Mouse (Mus musculus) c-Kit-negative CD71-positive TER-119-positive erythroid progenitor cells, embryonic 14.5 days (primary cell): Measurements from ENCODE around the gene Itga6.

Experiments used
- DNase-seq: peaks from one replicate; pipeline ENCODE4 v3.0.0-alpha.2; 2013; ENCODE audit warnings: low read depth, low spot score

Itga6 gene

GRCm38 (mm10) chr2:71730623-71731612, 14.5 kb upstream of the Itga6 start:
- DNase-seq: no peak

- no peak for DNase-seq
These were observed 10.5 kb upstream of the Itga6 start for GRCm38 (mm10) chr2:71734792-71735392.

- no peak for DNase-seq
These were observed 9.8 kb upstream of the Itga6 start for GRCm38 (mm10) chr2:71735541-71736159.

- DNase-seq: no peak
These were observed 9.2 kb upstream of the Itga6 start for GRCm38 (mm10) chr2:71736213-71736612.

GRCm38 (mm10) chr2:71739173-71739860, 6.1 kb upstream of the Itga6 start:
- DNase-seq: no peak

GRCm38 (mm10) chr2:71742557-71742956, 2.9 kb upstream of the Itga6 start:
- DNase-seq: no peak

GRCm38 (mm10) chr2:71743377-71743776, 2.0 kb upstream of the Itga6 start:
- DNase-seq: no peak

GRCm38 (mm10) chr2:71744320-71744719, 1.1 kb upstream of the Itga6 start:
- no peak for DNase-seq

GRCm38 (mm10) chr2:71744861-71745507, 432 bp upstream of the Itga6 start:
- no peak for DNase-seq

- no peak for DNase-seq
These were observed 3.0 kb downstream of the Itga6 start for GRCm38 (mm10) chr2:71748451-71748850.

- DNase-seq: no peak
These were observed 4.1 kb downstream of the Itga6 start for GRCm38 (mm10) chr2:71749367-71750086.

- no peak for DNase-seq
These were observed 4.7 kb downstream of the Itga6 start for GRCm38 (mm10) chr2:71750087-71750453.

- DNase-seq: no peak
These were observed 5.9 kb downstream of the Itga6 start for GRCm38 (mm10) chr2:71751336-71751735.

- no peak for DNase-seq
These were observed 6.4 kb downstream of the Itga6 start for GRCm38 (mm10) chr2:71751863-71752262.

- no peak for DNase-seq
These were observed 7.0 kb downstream of the Itga6 start for GRCm38 (mm10) chr2:71752383-71752782.

- no peak for DNase-seq
These were observed 7.7 kb downstream of the Itga6 start for GRCm38 (mm10) chr2:71753161-71753560.

GRCm38 (mm10) chr2:71755748-71756147, 10.3 kb downstream of the Itga6 start:
- DNase-seq: no peak

GRCm38 (mm10) chr2:71757098-71757497, 11.7 kb downstream of the Itga6 start:
- no peak for DNase-seq

- no peak for DNase-seq
These were observed 13.4 kb downstream of the Itga6 start for GRCm38 (mm10) chr2:71758591-71759531.

GRCm38 (mm10) chr2:71760091-71760490, 14.7 kb downstream of the Itga6 start:
- no peak for DNase-seq
